Mouse (Mus musculus) liver, postnatal 0 days (tissue): ENCODE data around the gene Acsm1.

Experiments
- CTCF ChIP-seq: sonication (generic); IDR thresholded peaks from 2 replicates; pipeline ENCODE4 v1.5.1; 2016; ENCODE audit warnings: antibody characterized with exemption, low read depth
- EP300 ChIP-seq: IDR thresholded peaks from 2 replicates; pipeline ENCODE4 v1.6.1; 2016; ENCODE audit warnings: antibody characterized with exemption, low read depth, mild to moderate bottlenecking

GRCm38 (mm10) chr7:119560452-119560835, 46.4 kb upstream of the Acsm1 start:
- TF ChIP-seq EP300 (no peak), CTCF (no peak)
